In genomic region chr9:105970901-105971300, GRCm38 (mm10) we compare ENCODE assay signal across 12 mouse cellular contexts. TPM values are rescaled to one million over a fixed set of nuclear protein-coding genes. Genes with fewer than 3 reads are reported as not detected.
"Had no signal": no experiment of that assay in that cellular context is flagged by ENCODE, and none has a peak within 500 bp of the region (broad histone marks: within the 10 kb centered on the region; RNA-seq: fewer than 3 reads in every experiment).

No protein-coding gene starts in this region.

- H3K4me2 ChIP-seq: limb, embryonic 12.5 days; liver, embryonic 13.5 days; midbrain, embryonic 13.5 days had no signal

- H3K4me3 ChIP-seq: limb, embryonic 12.5 days; liver, embryonic 13.5 days; midbrain, embryonic 13.5 days had no signal

- H3K36me3 ChIP-seq: limb, embryonic 12.5 days; liver, embryonic 13.5 days; midbrain, embryonic 13.5 days had no signal

- ATAC-seq: liver, postnatal 0 days; midbrain, embryonic 13.5 days had no signal

- H3K4me1 ChIP-seq: limb, embryonic 12.5 days; liver, embryonic 13.5 days; midbrain, embryonic 13.5 days had no signal

- H3K27me3 ChIP-seq: liver, embryonic 13.5 days; midbrain, embryonic 13.5 days had no signal

- H3K9me3 ChIP-seq: liver, embryonic 13.5 days; midbrain, embryonic 13.5 days had no signal

- H3K9ac ChIP-seq: limb, embryonic 12.5 days; liver, embryonic 13.5 days; liver, postnatal 0 days; midbrain, embryonic 13.5 days had no signal

- H3K27ac ChIP-seq: limb, embryonic 12.5 days; liver, embryonic 13.5 days; midbrain, embryonic 13.5 days had no signal

- DNase-seq: kidney, adult 8-10 months; kidney, postnatal 36 days; layer of hippocampus, adult 9-11 months; layer of hippocampus, postnatal 36 days; liver; liver, embryonic 13.5 days; liver, postnatal 0 days; lung, postnatal 36 days; thymus, postnatal 4 days had no signal

RNA-seq across cellular contexts. Expression of gene Col6a5, which starts 10.5 kb away (rescaled TPM):
- total RNA-seq: megakaryocyte progenitor cell, adult 5-6 weeks had no signal
- polyA plus RNA-seq: liver, postnatal 0 days had no signal
